Mouse (Mus musculus): Measurements from ENCODE around the gene Slc25a17. TPM values are rescaled to one million over a fixed set of nuclear protein-coding genes. Genes with fewer than 3 reads are reported as not detected.

Gene Slc25a17
- total RNA-seq, 1 experiment, result 86.3 TPM

GRCm38 (mm10) chr15:81294897-81295296 is 65.7 kb downstream of the Slc25a17 start:
- H3K4me3 ChIP-seq (ENCODE audit: insufficient read depth in 1 of 2, low read depth in 1 of 2, low read length in 2 of 2, poor library complexity in 1 of 2, severe bottlenecking in 1 of 2), result no peak overlapping the region
- DNase-seq (ENCODE audit: low read depth, low spot score), result no peak
- no peaks in the 10 kb centered on the region for H3K4me1 ChIP-seq (ENCODE audit: control insufficient read depth in 2 of 2, insufficient read depth in 2 of 2, low read length in 2 of 2, poor library complexity in 1 of 2)
- no peak overlapping the region for H3K27ac ChIP-seq (ENCODE audit: insufficient read depth, low read depth, low read length, poor library complexity, severe bottlenecking)
- in situ Hi-C loops (cut with MboI; ENCODE audit: low sequenced_read_pairs in 2 of 2, unreplicated experiment in 2 of 2), result no loop called here
- H3K9ac ChIP-seq (ENCODE audit: insufficient read depth, low read depth, low read length, poor library complexity, severe bottlenecking), result no peak overlapping the region
- TF ChIP-seq MAFK (IDR thresholded peaks at IDR 0.05; ENCODE audit: insufficient read depth, low read depth, low read length), result no peak
- no peak for TF ChIP-seq CHD2 (IDR thresholded peaks at IDR 0.05; ENCODE audit: low read depth, low read length)
- no peak for TF ChIP-seq ZNF384 (IDR thresholded peaks at IDR 0.05; ENCODE audit: low read depth, low read length)
- TF ChIP-seq HCFC1 (IDR thresholded peaks at IDR 0.05; ENCODE audit: borderline replicate concordance, insufficient read depth, low read length), result no peak
- TF ChIP-seq ZC3H11A (IDR thresholded peaks at IDR 0.05; ENCODE audit: borderline replicate concordance, low read depth, low read length), result no peak
- no peaks in the 10 kb centered on the region for H3K36me3 ChIP-seq (ENCODE audit: control insufficient read depth, insufficient read depth, low read length, poor library complexity, severe bottlenecking)
- H3K9me3 ChIP-seq (ENCODE audit: control insufficient read depth, insufficient read depth, low read depth, low read length), result no peaks in the 10 kb centered on the region

- no peaks in the 10 kb centered on the region for H3K9me3 ChIP-seq (ENCODE audit: control insufficient read depth, insufficient read depth, low read depth, low read length)
- in situ Hi-C loops (cut with MboI; ENCODE audit: low sequenced_read_pairs in 2 of 2, unreplicated experiment in 2 of 2), result no loop called here
- H3K27ac ChIP-seq (ENCODE audit: insufficient read depth, low read depth, low read length, poor library complexity, severe bottlenecking), result no peak overlapping the region
- no peaks in the 10 kb centered on the region for H3K36me3 ChIP-seq (ENCODE audit: control insufficient read depth, insufficient read depth, low read length, poor library complexity, severe bottlenecking)
- no peak overlapping the region for H3K4me3 ChIP-seq (ENCODE audit: insufficient read depth in 1 of 2, low read depth in 1 of 2, low read length in 2 of 2, poor library complexity in 1 of 2, severe bottlenecking in 1 of 2)
- TF ChIP-seq ZC3H11A (IDR thresholded peaks at IDR 0.05; ENCODE audit: borderline replicate concordance, low read depth, low read length) (no peak), CHD2 (IDR thresholded peaks at IDR 0.05; ENCODE audit: low read depth, low read length) (no peak), ZNF384 (IDR thresholded peaks at IDR 0.05; ENCODE audit: low read depth, low read length) (no peak), MAFK (IDR thresholded peaks at IDR 0.05; ENCODE audit: insufficient read depth, low read depth, low read length) (no peak), HCFC1 (IDR thresholded peaks at IDR 0.05; ENCODE audit: borderline replicate concordance, insufficient read depth, low read length) (no peak)
- H3K4me1 ChIP-seq (ENCODE audit: control insufficient read depth in 2 of 2, insufficient read depth in 2 of 2, low read length in 2 of 2, poor library complexity in 1 of 2), result no peaks in the 10 kb centered on the region
- H3K9ac ChIP-seq (ENCODE audit: insufficient read depth, low read depth, low read length, poor library complexity, severe bottlenecking), result no peak overlapping the region
- no peak for DNase-seq (ENCODE audit: low read depth, low spot score)
Measured at GRCm38 (mm10) chr15:81294386-81294785, 66.2 kb downstream of the Slc25a17 start.

GRCm38 (mm10) chr15:81290747-81291146 is 69.9 kb downstream of the Slc25a17 start:
- Histone ChIP-seq H3K9ac (ENCODE audit: insufficient read depth, low read depth, low read length, poor library complexity, severe bottlenecking) (no peak overlapping the region), H3K9me3 (ENCODE audit: control insufficient read depth, insufficient read depth, low read depth, low read length) (no peaks in the 10 kb centered on the region), H3K27ac (ENCODE audit: insufficient read depth, low read depth, low read length, poor library complexity, severe bottlenecking) (no peak overlapping the region), H3K4me3 (ENCODE audit: insufficient read depth in 1 of 2, low read depth in 1 of 2, low read length in 2 of 2, poor library complexity in 1 of 2, severe bottlenecking in 1 of 2) (no peak overlapping the region), H3K4me1 (ENCODE audit: control insufficient read depth in 2 of 2, insufficient read depth in 2 of 2, low read length in 2 of 2, poor library complexity in 1 of 2) (no peaks in the 10 kb centered on the region), H3K36me3 (ENCODE audit: control insufficient read depth, insufficient read depth, low read length, poor library complexity, severe bottlenecking) (no peaks in the 10 kb centered on the region)
- in situ Hi-C loops (cut with MboI; ENCODE audit: low sequenced_read_pairs in 2 of 2, unreplicated experiment in 2 of 2), result no loop called here
- no peak for TF ChIP-seq CHD2 (IDR thresholded peaks at IDR 0.05; ENCODE audit: low read depth, low read length)
- no peak for TF ChIP-seq ZNF384 (IDR thresholded peaks at IDR 0.05; ENCODE audit: low read depth, low read length)
- no peak for TF ChIP-seq HCFC1 (IDR thresholded peaks at IDR 0.05; ENCODE audit: borderline replicate concordance, insufficient read depth, low read length)
- no peak for TF ChIP-seq MAFK (IDR thresholded peaks at IDR 0.05; ENCODE audit: insufficient read depth, low read depth, low read length)
- no peak for TF ChIP-seq ZC3H11A (IDR thresholded peaks at IDR 0.05; ENCODE audit: borderline replicate concordance, low read depth, low read length)
- DNase-seq (ENCODE audit: low read depth, low spot score), result no peak

GRCm38 (mm10) chr15:81290230-81290629 is 70.4 kb downstream of the Slc25a17 start:
- no peak overlapping the region for H3K9ac ChIP-seq (ENCODE audit: insufficient read depth, low read depth, low read length, poor library complexity, severe bottlenecking)
- H3K36me3 ChIP-seq (ENCODE audit: control insufficient read depth, insufficient read depth, low read length, poor library complexity, severe bottlenecking), result no peaks in the 10 kb centered on the region
- no peak overlapping the region for H3K4me3 ChIP-seq (ENCODE audit: insufficient read depth in 1 of 2, low read depth in 1 of 2, low read length in 2 of 2, poor library complexity in 1 of 2, severe bottlenecking in 1 of 2)
- in situ Hi-C loops (cut with MboI; ENCODE audit: low sequenced_read_pairs in 2 of 2, unreplicated experiment in 2 of 2), result no loop called here
- TF ChIP-seq ZC3H11A (IDR thresholded peaks at IDR 0.05; ENCODE audit: borderline replicate concordance, low read depth, low read length), result no peak
- TF ChIP-seq MAFK (IDR thresholded peaks at IDR 0.05; ENCODE audit: insufficient read depth, low read depth, low read length), result no peak
- no peak for TF ChIP-seq ZNF384 (IDR thresholded peaks at IDR 0.05; ENCODE audit: low read depth, low read length)
- TF ChIP-seq HCFC1 (IDR thresholded peaks at IDR 0.05; ENCODE audit: borderline replicate concordance, insufficient read depth, low read length), result no peak
- no peak for TF ChIP-seq CHD2 (IDR thresholded peaks at IDR 0.05; ENCODE audit: low read depth, low read length)
- H3K4me1 ChIP-seq (ENCODE audit: control insufficient read depth in 2 of 2, insufficient read depth in 2 of 2, low read length in 2 of 2, poor library complexity in 1 of 2), result no peaks in the 10 kb centered on the region
- no peak for DNase-seq (ENCODE audit: low read depth, low spot score)
- no peak overlapping the region for H3K27ac ChIP-seq (ENCODE audit: insufficient read depth, low read depth, low read length, poor library complexity, severe bottlenecking)
- no peaks in the 10 kb centered on the region for H3K9me3 ChIP-seq (ENCODE audit: control insufficient read depth, insufficient read depth, low read depth, low read length)

Data from ES-E14 (cell line).